28 mouse cellular contexts compared by ENCODE assay signal in the genomic region with DNA sequence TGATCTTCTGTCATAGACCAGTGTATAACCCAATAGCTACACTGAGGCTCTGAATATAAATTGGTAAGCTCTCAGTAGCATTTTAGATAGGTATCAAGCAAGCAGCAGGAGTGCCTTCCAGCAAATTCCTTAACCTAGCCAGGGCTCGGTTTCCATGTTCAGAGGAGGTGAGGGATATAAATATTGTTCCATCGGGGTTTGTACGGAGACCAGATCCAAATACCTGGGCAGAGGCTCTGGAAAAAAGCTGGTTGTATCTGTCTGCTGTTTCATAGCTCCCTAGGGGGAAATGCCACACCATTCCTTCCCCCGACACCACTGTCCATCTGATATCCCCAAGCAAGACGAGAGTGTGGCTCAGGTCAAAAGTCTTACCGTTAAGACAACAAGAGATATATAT.
"Had no signal": no experiment of that assay in that cellular context is flagged by ENCODE, and none has a peak within 500 bp of the region (broad histone marks: within the 10 kb centered on the region; RNA-seq: fewer than 3 reads in every experiment).

No protein-coding gene starts in this region.

- H3K4me3 ChIP-seq: limb, embryonic 10.5 days; limb, embryonic 12.5 days; limb, embryonic 13.5 days; limb, embryonic 15.5 days; liver, embryonic 12.5 days; liver, embryonic 13.5 days; liver, embryonic 15.5 days; lung, embryonic 15.5 days; megakaryocyte, embryonic 14.5 days; midbrain, embryonic 10.5 days; midbrain, embryonic 12.5 days; midbrain, embryonic 13.5 days; midbrain, embryonic 15.5 days; myocyte; neural tube, embryonic 12.5 days had no signal

- DNase-seq: left cerebral cortex, postnatal 4 days; liver; liver, embryonic 13.5 days; liver, postnatal 0 days; lung, adult 18-20 months; lung, adult 2 months; lung, embryonic 14.5 days; lung, postnatal 10 days; lung, postnatal 14 days; lung, postnatal 36 days; lung, postnatal 4 days; midbrain, embryonic 14.5 days had no signal

- H3K27ac ChIP-seq: limb, embryonic 10.5 days; limb, embryonic 12.5 days; limb, embryonic 13.5 days; limb, embryonic 15.5 days; liver, embryonic 12.5 days; liver, embryonic 13.5 days; liver, embryonic 14.5 days; liver, embryonic 15.5 days; lung, embryonic 15.5 days; macrophage; midbrain, embryonic 10.5 days; midbrain, embryonic 12.5 days; midbrain, embryonic 13.5 days; midbrain, embryonic 15.5 days; neural tube, embryonic 12.5 days had no signal
